Mouse (Mus musculus) pancreas, adult 10 weeks (tissue): ENCODE measurements around the gene Olfr700. TPM values are rescaled to one million over a fixed set of nuclear protein-coding genes. Genes with fewer than 3 reads are reported as not detected.

Experiments
- polyA plus RNA-seq: library from polyadenylated mRNA; stranded (reverse); fragments of 350-450 nt; fragmentation: Illumina TruSeq; extraction: RNeasy Lipid Tissue Mini Kit (QIAGEN cat#74804); gene quantifications from one replicate; pipeline ENCODE4 v1.2.3, GENCODE M21; 2015; ENCODE audit warnings: low read depth, low replicate concordance; ENCODE audit not compliant: insufficient read depth

Olfr700 gene
- polyA plus RNA-seq, result not detected

DNA sequence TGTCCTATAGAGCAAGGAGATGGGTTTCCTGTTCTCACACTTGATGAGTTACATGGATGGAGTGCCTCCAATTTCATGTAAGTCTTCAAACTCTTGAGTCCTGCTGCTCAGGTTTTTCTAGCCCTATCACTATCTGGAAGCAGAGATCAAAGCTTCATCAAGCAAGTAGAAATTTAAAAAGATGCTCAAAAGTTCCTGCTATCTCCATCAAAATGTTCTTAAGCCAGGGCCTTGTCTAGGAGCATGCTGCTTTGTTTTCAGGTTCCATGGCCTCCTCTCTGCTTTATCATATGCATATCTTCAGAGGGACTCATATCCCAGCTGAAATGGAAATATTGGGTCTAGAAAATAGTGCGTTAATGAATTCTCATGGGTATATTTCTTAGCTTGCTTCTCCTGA, at the start of gene Olfr700:
Gene Olfr700 (minus strand): TSS at position 101 of the 400 bp plus-strand sequence.

GRCm38 (mm10) chr7:106843060-106843459, 34.4 kb upstream of the Olfr700 start, which contains the start of gene Olfr703:
TSS of gene Olfr703 (plus strand) at chr7:106843360.

DNA sequence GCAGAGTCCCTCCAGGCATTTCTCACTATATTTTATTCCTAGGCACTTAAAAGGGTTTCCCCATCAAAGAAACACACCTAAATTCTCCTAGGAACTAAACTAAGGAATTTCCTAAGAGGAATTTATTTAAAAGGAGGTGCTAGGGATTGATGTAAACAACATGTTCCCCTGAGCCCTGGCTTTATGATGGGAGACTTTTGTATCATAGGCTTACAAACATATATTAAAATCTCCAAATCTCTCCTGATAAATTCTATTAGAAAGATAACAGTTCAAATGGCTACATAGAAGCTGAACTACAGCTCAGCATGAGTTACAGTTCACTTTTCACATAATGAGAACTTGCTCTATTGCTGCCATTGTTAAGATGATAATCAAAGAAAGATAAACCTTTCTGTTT, 25.2 kb upstream of the Olfr700 start, which contains the start of gene Olfr702:
Gene Olfr702 (minus strand): TSS at position 101 of the 400 bp plus-strand sequence.

DNA sequence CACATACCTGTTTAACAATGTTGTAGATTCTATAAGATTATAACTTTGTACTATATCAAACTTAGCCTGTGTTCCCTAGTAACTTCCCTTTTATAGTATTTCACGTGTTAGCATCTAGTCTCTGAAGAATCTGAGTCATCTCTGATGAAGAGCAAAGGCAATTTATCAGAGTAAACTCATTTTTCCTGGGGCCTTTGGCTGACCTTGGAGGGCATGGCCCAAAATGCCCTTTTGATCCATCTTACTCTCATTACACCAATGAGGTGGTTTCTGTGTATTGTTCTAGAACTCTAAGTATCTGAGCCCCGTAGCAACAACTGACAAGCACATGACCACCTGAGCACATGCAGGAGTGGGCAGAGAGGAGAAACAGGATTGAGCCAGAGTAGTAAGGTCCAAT, 5.2 kb upstream of the Olfr700 start, which contains the start of gene Olfr701:
Gene Olfr701 (plus strand): TSS at position 301 of the 400 bp plus-strand sequence.

DNA sequence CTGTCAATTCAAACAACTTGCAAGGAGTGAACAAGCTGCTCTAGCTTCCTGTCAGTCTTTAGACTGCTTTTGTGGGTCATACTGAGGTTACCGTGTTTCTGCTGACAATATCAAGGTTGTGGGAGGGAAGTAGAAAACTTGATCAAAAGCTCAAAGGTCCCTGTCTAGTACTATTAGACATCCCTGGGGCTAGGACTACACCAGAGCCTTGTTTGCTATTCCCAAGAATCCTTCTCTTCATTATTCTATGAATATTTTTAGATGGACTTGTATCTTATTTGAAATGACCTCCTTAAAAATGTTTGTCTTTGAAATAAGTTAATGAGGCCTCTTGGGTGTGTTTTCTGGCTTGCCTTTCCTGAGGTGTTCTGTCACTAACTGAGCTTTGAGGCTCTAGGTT, 15.5 kb downstream of the Olfr700 start, which contains the start of gene Olfr699:
Gene Olfr699 (minus strand): TSS at position 101 of the 400 bp plus-strand sequence.

Other genes with a start within 250 kb of the Olfr700 start
- not detected for gene Olfr693, start 128.2 kb downstream of the Olfr700 start, polyA plus RNA-seq
- gene Olfr694, start 117.0 kb downstream of the Olfr700 start, polyA plus RNA-seq, result not detected
- gene Olfr695, start 92.4 kb downstream of the Olfr700 start, polyA plus RNA-seq, result not detected
- not detected for gene Olfr697, start 66.4 kb downstream of the Olfr700 start, polyA plus RNA-seq
- not detected for gene Olfr698, start 53.4 kb downstream of the Olfr700 start, polyA plus RNA-seq
- not detected for gene Olfr699, start 15.6 kb downstream of the Olfr700 start, polyA plus RNA-seq
- not detected for gene Olfr701, start 5.3 kb upstream of the Olfr700 start, polyA plus RNA-seq
- gene Olfr702, start 25.1 kb upstream of the Olfr700 start, polyA plus RNA-seq, result not detected
- not detected for gene Olfr703, start 34.5 kb upstream of the Olfr700 start, polyA plus RNA-seq
- gene Olfr704, start 54.4 kb upstream of the Olfr700 start, polyA plus RNA-seq, result not detected
- not detected for gene Olfr705, start 68.1 kb upstream of the Olfr700 start, polyA plus RNA-seq
- gene Olfr706, start 79.3 kb upstream of the Olfr700 start, polyA plus RNA-seq, result not detected
- gene Olfr707, start 92.4 kb upstream of the Olfr700 start, polyA plus RNA-seq, result not detected
- not detected for gene Olfr1532-ps1, start 99.2 kb upstream of the Olfr700 start, polyA plus RNA-seq
- gene Olfr709-ps1, start 123.4 kb upstream of the Olfr700 start, polyA plus RNA-seq, result not detected
- gene Olfr710, start 139.5 kb upstream of the Olfr700 start, polyA plus RNA-seq, result not detected
- not detected for gene Olfr6, start 155.1 kb upstream of the Olfr700 start, polyA plus RNA-seq
- not detected for gene Olfr711, start 166.6 kb upstream of the Olfr700 start, polyA plus RNA-seq
- not detected for gene Olfr2, start 197.2 kb upstream of the Olfr700 start, polyA plus RNA-seq
- gene Olfr713, start 222.3 kb upstream of the Olfr700 start, polyA plus RNA-seq, result not detected